Mouse (Mus musculus) G1E (cell line): ENCODE measurements around the gene Lrig1. TPM values are rescaled to one million over a fixed set of nuclear protein-coding genes. Genes with fewer than 3 reads are reported as not detected.
A peak's percentile ranks its signal among the peaks of the same experiment; 100 is the strongest.

Experiments used
- ATAC-seq: 2 replicates; pipeline ENCODE4 v1.8.0; 2016; ENCODE audit warnings: mild to moderate bottlenecking; ENCODE audit not compliant: insufficient number of reproducible peaks, poor library complexity, low FRiP score, severe bottlenecking; ENCODE audit errors: extremely low read depth
- DNase-seq: peaks from one replicate; pipeline ENCODE4 v3.0.0; 2012; ENCODE audit warnings: low spot score
- H3K27me3 ChIP-seq: 2 replicates; pipeline ENCODE4 v1.6.1; 2012; ENCODE audit warnings: mild to moderate bottlenecking, low read length, inconsistent platforms; ENCODE audit not compliant: insufficient read depth
- H3K36me3 ChIP-seq: replicated peaks from 2 replicates; pipeline ENCODE3; 2012; ENCODE audit warnings: mild to moderate bottlenecking, inconsistent platforms
- H3K4me1 ChIP-seq: 2 replicates; pipeline ENCODE4 v1.6.1; 2012; ENCODE audit warnings: low read depth, low read length, inconsistent platforms, mixed read lengths; ENCODE audit not compliant: insufficient read depth
- H3K4me3 ChIP-seq: 2 replicates; pipeline ENCODE4 v1.5.1; 2012; ENCODE audit warnings: low read depth, mild to moderate bottlenecking, inconsistent platforms, low read length, moderate library complexity, mixed read lengths
- H3K9me3 ChIP-seq: replicated peaks from 2 replicates; pipeline ENCODE4 v1.6.1; 2012; ENCODE audit warnings: inconsistent platforms
- CTCF ChIP-seq: IDR thresholded peaks from 2 replicates; pipeline ENCODE4 v1.5.1; 2012; ENCODE audit warnings: low read depth, low read length, inconsistent platforms, mixed read lengths
- GATA1 ChIP-seq: IDR thresholded peaks from 2 replicates; pipeline ENCODE4 v1.6.1; 2012; ENCODE audit warnings: borderline replicate concordance, low read length, inconsistent platforms, mixed read lengths
- GATA2 ChIP-seq: IDR thresholded peaks from 2 replicates; pipeline ENCODE4 v1.6.1; 2012; ENCODE audit warnings: low read depth, low read length, inconsistent platforms, borderline replicate concordance
- POLR2AphosphoS5 ChIP-seq: IDR thresholded peaks from 2 replicates; pipeline ENCODE4 v1.6.1; 2012; ENCODE audit warnings: low read depth, low read length, inconsistent platforms; ENCODE audit not compliant: insufficient replicate concordance
- TAL1 ChIP-seq: conservative IDR thresholded peaks from 2 replicates; pipeline ENCODE4 v1.6.1; 2012; ENCODE audit warnings: low read depth, low read length, inconsistent platforms, mixed read lengths
- polyA plus RNA-seq: library from polyadenylated mRNA; stranded (reverse); fragments of >175 nt; gene quantifications from 2 replicates; pipeline ENCODE4 v1.2.3, GENCODE M21; 2012
- total RNA-seq, 2 experiments: library from RNA; stranded (forward) in 1 of 2; stranded (reverse) in 1 of 2; fragments of 200-1000 nt in 1 of 2; fragments of >200 nt in 1 of 2; fragmentation: Nextera tagmentation in 1 of 2; gene quantifications; 2 replicates each; pipeline ENCODE4 v1.2.3; 2014 to 2017

Lrig1 gene
- total and polyA plus RNA-seq, 3 experiments, result 7.0 to 23.6 (median 9.7) TPM

DNA sequence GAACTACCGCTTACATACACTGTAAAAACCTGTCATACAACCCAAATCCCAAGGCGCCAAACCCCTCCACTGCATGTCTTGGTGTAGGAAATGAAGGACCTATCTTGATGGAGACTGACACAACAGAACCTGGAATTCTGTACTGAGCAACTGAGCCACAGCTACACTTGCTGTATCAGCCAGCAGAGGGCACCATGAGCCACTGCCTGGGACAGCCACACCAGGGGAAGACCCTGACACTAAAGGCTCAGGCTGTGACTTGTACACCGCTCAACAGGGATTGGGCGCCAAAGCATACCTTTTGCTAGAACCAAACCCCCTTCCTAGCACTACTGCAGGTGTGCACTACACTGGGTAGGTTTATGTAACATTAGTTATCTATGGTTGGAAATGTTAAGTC, 77.0 kb downstream of the Lrig1 start:
- DNase-seq (peak; percentile 40), ATAC-seq (no peak; the same call in 1 of the 2 replicates)
- Histone ChIP-seq H3K27me3 (peaks cover 16% of the 10 kb centered on the region; the same call in 1 of the 2 replicates), H3K9me3 (no peaks in the 10 kb centered on the region), H3K4me3 (no peak overlapping the region), H3K4me1 (no peaks in the 10 kb centered on the region; the same call in none of the 2 replicates), H3K36me3 (peaks cover 97% of the 10 kb centered on the region)
- no peak for TF ChIP-seq GATA2
- TF ChIP-seq GATA1, result no peak
- TF ChIP-seq POLR2AphosphoS5, result no peak
- TF ChIP-seq TAL1, result no peak
- peak; percentile 57 for TF ChIP-seq CTCF

DNA sequence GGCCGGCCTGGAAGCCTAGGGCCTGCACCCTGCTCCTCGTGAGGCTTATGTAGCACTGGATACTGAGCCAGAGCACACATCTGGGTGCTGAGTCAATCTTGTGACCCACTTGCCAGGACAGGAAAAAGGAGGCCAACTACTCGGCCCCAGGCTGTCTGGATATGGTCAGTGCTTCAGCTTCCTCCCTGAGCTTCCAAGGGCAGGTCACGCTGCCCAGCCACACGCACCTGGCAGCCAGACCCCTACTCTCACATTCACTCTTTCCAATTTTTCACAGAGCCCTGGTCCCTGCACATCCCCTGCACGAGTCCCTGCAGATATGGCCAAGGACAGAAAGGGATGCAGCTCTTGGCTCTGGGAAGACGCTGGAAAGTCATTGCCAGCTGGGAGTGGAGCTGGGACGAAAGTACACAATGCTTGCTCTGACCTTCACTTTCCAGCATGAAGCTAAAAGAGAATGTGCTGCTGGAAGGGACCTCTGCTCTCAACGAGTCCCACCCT, 79.1 kb downstream of the Lrig1 start:
- no peaks in the 10 kb centered on the region for H3K9me3 ChIP-seq
- TF ChIP-seq TAL1, result no peak
- no peak for TF ChIP-seq POLR2AphosphoS5
- TF ChIP-seq GATA2, result no peak
- no peak for TF ChIP-seq GATA1
- TF ChIP-seq CTCF, result no peak
- no peaks in the 10 kb centered on the region for H3K4me1 ChIP-seq
- ATAC-seq (no peak), DNase-seq (no peak)
- H3K4me3 ChIP-seq, result no peak overlapping the region
- H3K27me3 ChIP-seq, result peaks cover 12% of the 10 kb centered on the region; the same call in 1 of the 2 replicates
- H3K36me3 ChIP-seq, result peaks cover 98% of the 10 kb centered on the region

DNA sequence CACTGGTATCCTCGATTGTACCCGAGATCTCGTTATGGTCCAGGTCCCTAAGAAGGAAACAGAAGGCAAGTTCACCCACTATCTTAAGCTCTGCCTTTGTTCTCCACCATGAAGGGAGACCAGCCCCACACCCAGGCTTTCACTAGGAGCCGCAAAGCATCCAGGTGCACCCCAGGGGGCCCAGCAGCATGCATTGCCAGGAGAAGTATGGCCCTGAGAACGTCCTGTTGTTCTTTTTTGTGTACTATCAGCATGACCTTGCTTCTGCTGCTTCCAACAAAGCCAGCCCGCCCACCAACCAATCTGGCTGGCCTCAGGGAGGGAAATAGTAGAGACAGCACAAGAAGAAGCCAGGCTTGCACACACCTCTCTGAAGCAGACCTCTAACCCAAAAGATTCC, 79.7 kb downstream of the Lrig1 start:
- H3K27me3 ChIP-seq, result peaks cover 12% of the 10 kb centered on the region; the same call in 1 of the 2 replicates
- no peak for ATAC-seq
- H3K36me3 ChIP-seq, result peaks cover 98% of the 10 kb centered on the region
- no peaks in the 10 kb centered on the region for H3K4me1 ChIP-seq
- TF ChIP-seq GATA1 (no peak), GATA2 (no peak), TAL1 (no peak), CTCF (no peak), POLR2AphosphoS5 (no peak)
- no peaks in the 10 kb centered on the region for H3K9me3 ChIP-seq
- H3K4me3 ChIP-seq, result no peak overlapping the region
- DNase-seq, result no peak

- DNase-seq (no peak), ATAC-seq (no peak)
- no peak overlapping the region for H3K4me3 ChIP-seq
- H3K9me3 ChIP-seq, result no peaks in the 10 kb centered on the region
- peaks cover 7% of the 10 kb centered on the region; the same call in 1 of the 2 replicates for H3K27me3 ChIP-seq
- no peaks in the 10 kb centered on the region for H3K4me1 ChIP-seq
- TF ChIP-seq GATA1 (no peak), CTCF (no peak), GATA2 (no peak), POLR2AphosphoS5 (no peak), TAL1 (no peak)
- peaks cover 99% of the 10 kb centered on the region for H3K36me3 ChIP-seq
Measured at GRCm38 (mm10) chr6:94618671-94619070, 81.3 kb downstream of the Lrig1 start.

DNA sequence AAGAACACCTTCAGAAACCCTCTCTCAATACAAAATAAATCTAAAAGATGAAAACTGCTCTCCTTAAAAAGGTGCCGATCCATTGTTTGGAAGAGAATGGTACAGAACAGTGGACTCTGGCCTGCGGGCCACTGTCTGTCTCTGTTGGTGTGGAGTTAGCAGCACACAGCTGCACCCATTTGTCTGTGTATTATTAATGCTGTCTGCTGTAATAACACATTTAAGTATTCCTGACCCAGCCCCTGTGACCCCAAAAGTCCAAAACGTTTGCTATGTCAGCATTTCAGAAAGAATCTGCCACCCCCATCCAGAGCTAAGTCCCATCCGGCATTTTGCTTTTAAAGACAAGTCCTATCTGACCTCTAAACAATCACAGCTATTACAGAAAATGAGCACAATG, 84.0 kb downstream of the Lrig1 start:
- ATAC-seq (no peak), DNase-seq (no peak)
- H3K36me3 ChIP-seq, result peaks cover 100% of the 10 kb centered on the region
- H3K27me3 ChIP-seq, result peaks cover 3% of the 10 kb centered on the region; the same call in 1 of the 2 replicates
- TF ChIP-seq CTCF (no peak), GATA1 (no peak), POLR2AphosphoS5 (no peak), GATA2 (no peak), TAL1 (no peak)
- H3K4me3 ChIP-seq, result no peak overlapping the region
- no peaks in the 10 kb centered on the region for H3K4me1 ChIP-seq
- no peaks in the 10 kb centered on the region for H3K9me3 ChIP-seq

GRCm38 (mm10) chr6:94614346-94614745, 85.6 kb downstream of the Lrig1 start:
- Histone ChIP-seq H3K9me3 (no peaks in the 10 kb centered on the region), H3K27me3 (no peaks in the 10 kb centered on the region; the same call in 1 of the 2 replicates), H3K4me3 (no peak overlapping the region), H3K36me3 (peaks cover 100% of the 10 kb centered on the region), H3K4me1 (no peaks in the 10 kb centered on the region)
- DNase-seq (no peak), ATAC-seq (no peak)
- TF ChIP-seq GATA1, result no peak

GRCm38 (mm10) chr6:94613235-94613895, 86.6 kb downstream of the Lrig1 start:
- no peak for ATAC-seq
- no peak overlapping the region for H3K4me3 ChIP-seq
- no peaks in the 10 kb centered on the region for H3K4me1 ChIP-seq
- H3K36me3 ChIP-seq, result peaks cover 100% of the 10 kb centered on the region
- no peaks in the 10 kb centered on the region for H3K9me3 ChIP-seq
- no peak for TF ChIP-seq POLR2AphosphoS5
- TF ChIP-seq TAL1, result no peak
- no peak for TF ChIP-seq CTCF
- no peak for TF ChIP-seq GATA1
- TF ChIP-seq GATA2, result no peak
- no peak for DNase-seq
- H3K27me3 ChIP-seq, result no peaks in the 10 kb centered on the region; the same call in 1 of the 2 replicates
